Mouse (Mus musculus) brain, embryonic 14.5 days (tissue): ENCODE measurements around the gene Srsf6.

Source experiments
- CTCF ChIP-seq: fragments of 200-500 bp; IDR thresholded peaks from 2 replicates; pipeline ENCODE4 v1.5.1; 2012; ENCODE audit warnings: inconsistent platforms, mild to moderate bottlenecking, moderate library complexity, borderline replicate concordance; ENCODE audit not compliant: insufficient read depth, insufficient read length; ENCODE audit errors: extremely low read depth
- POLR2A ChIP-seq: fragments of 200-500 bp; IDR thresholded peaks from 2 replicates; pipeline ENCODE4 v1.6.1; 2012; ENCODE audit warnings: mild to moderate bottlenecking, inconsistent platforms, borderline replicate concordance; ENCODE audit not compliant: poor library complexity, insufficient read depth, insufficient read length, severe bottlenecking; ENCODE audit errors: extremely low read depth

- TF ChIP-seq POLR2A (no peak), CTCF (no peak)
Measured at GRCm38 (mm10) chr2:162948221-162948620, 16.9 kb downstream of the Srsf6 start.
